Mouse (Mus musculus): Measurements from ENCODE around the gene Morn1. TPM values are rescaled to one million over a fixed set of nuclear protein-coding genes. Genes with fewer than 3 reads are reported as not detected.
A peak's percentile ranks its signal among the peaks of the same experiment; 100 is the strongest.

The Morn1 gene
- polyA plus RNA-seq, 2 experiments, result 4.7 to 7.9 TPM

DNA sequence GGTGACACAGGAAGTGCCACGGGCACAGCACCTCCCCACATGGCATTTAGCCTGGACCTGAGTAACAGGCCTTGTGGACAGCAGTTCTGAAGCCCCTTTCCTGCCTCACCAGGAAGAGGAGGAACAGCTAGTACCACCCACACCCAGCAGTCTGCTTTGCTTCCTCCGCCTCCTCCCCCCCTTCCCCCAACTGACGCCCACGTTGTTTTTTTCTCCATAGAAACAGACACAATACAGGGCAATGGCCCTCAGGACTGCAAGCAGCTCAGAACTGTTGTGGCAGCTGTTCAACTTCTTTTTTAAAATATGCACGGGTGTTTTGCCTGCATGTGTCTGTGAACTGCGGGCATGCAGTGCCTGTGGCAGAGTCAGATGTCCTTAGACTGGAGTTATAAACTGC, 91.9 kb downstream of the Morn1 start:
- no peak overlapping the region for H3K4me3 ChIP-seq (replicated peaks; ENCODE audit: low read length)
- H3K4me2 ChIP-seq (replicated peaks; ENCODE audit: low read depth, low read length, severe bottlenecking), result peak overlapping the region; percentile 27
- H3K4me1 ChIP-seq (ENCODE audit: control insufficient read depth, insufficient read depth, low read length), result peaks cover 68% of the 10 kb centered on the region
- no peak for TF ChIP-seq POLR2A (IDR thresholded peaks at IDR 0.05; ENCODE audit: borderline replicate concordance, extremely low read depth, insufficient read depth, insufficient read length)
- DNase-seq (ENCODE audit: low spot score), result peak; percentile 68
- no peaks in the 10 kb centered on the region for H3K36me3 ChIP-seq (ENCODE audit: control insufficient read depth, insufficient read depth, low read length)
- no peaks in the 10 kb centered on the region for H3K27me3 ChIP-seq (ENCODE audit: control insufficient read depth, insufficient read depth, low read length)
- H3K9me3 ChIP-seq (ENCODE audit: control insufficient read depth, low read length), result no peaks in the 10 kb centered on the region
- 6% methylated on average over 6 of the region's 6 CpGs for WGBS
- H3K9ac ChIP-seq (ENCODE audit: low read depth, low read length, severe bottlenecking), result peak overlapping the region; percentile 25; the same call in 1 of the 2 replicates
- peak overlapping the region; percentile 86 for H3K27ac ChIP-seq (replicated peaks; ENCODE audit: low read depth, low read length)
- peak; percentile 51 for ATAC-seq (ENCODE audit: low FRiP score, low read depth)

DNA sequence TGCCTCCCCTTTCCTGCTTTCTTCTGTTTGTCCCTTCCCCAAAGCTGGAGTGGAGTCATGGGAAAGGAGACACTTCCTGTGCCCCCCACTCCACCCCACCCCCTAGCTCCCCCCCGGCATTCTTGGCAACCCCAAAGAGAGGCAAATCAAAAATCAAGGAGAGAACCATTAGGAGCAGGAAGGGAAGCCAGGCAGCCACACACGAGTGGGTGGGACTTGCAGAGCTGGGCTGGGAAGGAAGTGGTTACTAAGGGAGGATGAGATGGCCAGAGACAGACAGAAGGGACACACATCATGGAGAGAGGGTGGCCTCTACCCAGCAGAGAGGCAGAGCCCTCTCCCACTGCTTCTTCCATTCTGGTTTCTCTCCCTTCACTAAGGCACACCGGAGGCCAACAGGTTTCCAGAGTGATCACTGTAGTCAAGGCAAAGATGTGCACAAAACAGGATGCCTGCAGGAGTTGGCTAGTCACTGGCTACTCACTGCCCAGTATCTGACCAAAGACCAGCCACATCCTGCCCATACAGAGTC, 92.7 kb downstream of the Morn1 start:
- Histone ChIP-seq H3K27me3 (ENCODE audit: control insufficient read depth, insufficient read depth, low read length) (no peaks in the 10 kb centered on the region), H3K36me3 (ENCODE audit: control insufficient read depth, insufficient read depth, low read length) (no peaks in the 10 kb centered on the region), H3K9me3 (ENCODE audit: control insufficient read depth, low read length) (no peaks in the 10 kb centered on the region), H3K27ac (replicated peaks; ENCODE audit: low read depth, low read length) (peak overlapping the region; percentile 86), H3K4me1 (ENCODE audit: control insufficient read depth, insufficient read depth, low read length) (peaks cover 68% of the 10 kb centered on the region), H3K4me2 (replicated peaks; ENCODE audit: low read depth, low read length, severe bottlenecking) (peak overlapping the region; percentile 27), H3K4me3 (replicated peaks; ENCODE audit: low read length) (no peak overlapping the region), H3K9ac (ENCODE audit: low read depth, low read length, severe bottlenecking) (peak overlapping the region; percentile 25; the same call in 1 of the 2 replicates)
- no peak for TF ChIP-seq POLR2A (IDR thresholded peaks at IDR 0.05; ENCODE audit: borderline replicate concordance, extremely low read depth, insufficient read depth, insufficient read length)
- DNase-seq (ENCODE audit: low spot score) (no peak), ATAC-seq (ENCODE audit: low FRiP score, low read depth) (no peak)
- 31% methylated on average over 3 of the region's 3 CpGs for WGBS

DNA sequence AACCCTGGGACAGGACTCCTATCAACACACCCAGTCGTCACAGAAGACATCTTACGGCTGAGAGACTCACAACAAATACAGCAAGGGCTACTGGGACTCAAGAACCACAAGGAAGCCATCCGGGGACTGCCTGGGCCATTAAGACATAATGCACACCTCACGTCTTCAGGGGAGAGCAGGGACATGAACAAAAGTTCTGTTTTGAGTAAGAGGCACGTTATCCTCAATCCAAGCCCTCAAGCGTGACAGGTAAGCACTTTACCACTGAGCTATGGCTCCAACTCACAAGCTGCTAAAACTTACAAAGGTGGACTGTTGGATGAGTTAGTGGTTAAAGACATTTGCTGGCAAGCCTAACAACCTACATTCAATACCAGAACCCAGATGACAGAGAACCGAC, 96.8 kb downstream of the Morn1 start:
- ATAC-seq (ENCODE audit: low FRiP score, low read depth) (no peak), DNase-seq (ENCODE audit: low spot score) (no peak)
- Histone ChIP-seq H3K4me1 (ENCODE audit: control insufficient read depth, insufficient read depth, low read length) (peaks cover 61% of the 10 kb centered on the region), H3K9me3 (ENCODE audit: control insufficient read depth, low read length) (no peaks in the 10 kb centered on the region), H3K4me2 (replicated peaks; ENCODE audit: low read depth, low read length, severe bottlenecking) (no peak overlapping the region), H3K27me3 (ENCODE audit: control insufficient read depth, insufficient read depth, low read length) (no peaks in the 10 kb centered on the region), H3K36me3 (ENCODE audit: control insufficient read depth, insufficient read depth, low read length) (no peaks in the 10 kb centered on the region), H3K27ac (replicated peaks; ENCODE audit: low read depth, low read length) (no peak overlapping the region), H3K9ac (ENCODE audit: low read depth, low read length, severe bottlenecking) (no peak overlapping the region), H3K4me3 (replicated peaks; ENCODE audit: low read length) (no peak overlapping the region)
- no peak for TF ChIP-seq POLR2A (IDR thresholded peaks at IDR 0.05; ENCODE audit: borderline replicate concordance, extremely low read depth, insufficient read depth, insufficient read length)
- 78% methylated on average over 7 of the region's 7 CpGs for WGBS

DNA sequence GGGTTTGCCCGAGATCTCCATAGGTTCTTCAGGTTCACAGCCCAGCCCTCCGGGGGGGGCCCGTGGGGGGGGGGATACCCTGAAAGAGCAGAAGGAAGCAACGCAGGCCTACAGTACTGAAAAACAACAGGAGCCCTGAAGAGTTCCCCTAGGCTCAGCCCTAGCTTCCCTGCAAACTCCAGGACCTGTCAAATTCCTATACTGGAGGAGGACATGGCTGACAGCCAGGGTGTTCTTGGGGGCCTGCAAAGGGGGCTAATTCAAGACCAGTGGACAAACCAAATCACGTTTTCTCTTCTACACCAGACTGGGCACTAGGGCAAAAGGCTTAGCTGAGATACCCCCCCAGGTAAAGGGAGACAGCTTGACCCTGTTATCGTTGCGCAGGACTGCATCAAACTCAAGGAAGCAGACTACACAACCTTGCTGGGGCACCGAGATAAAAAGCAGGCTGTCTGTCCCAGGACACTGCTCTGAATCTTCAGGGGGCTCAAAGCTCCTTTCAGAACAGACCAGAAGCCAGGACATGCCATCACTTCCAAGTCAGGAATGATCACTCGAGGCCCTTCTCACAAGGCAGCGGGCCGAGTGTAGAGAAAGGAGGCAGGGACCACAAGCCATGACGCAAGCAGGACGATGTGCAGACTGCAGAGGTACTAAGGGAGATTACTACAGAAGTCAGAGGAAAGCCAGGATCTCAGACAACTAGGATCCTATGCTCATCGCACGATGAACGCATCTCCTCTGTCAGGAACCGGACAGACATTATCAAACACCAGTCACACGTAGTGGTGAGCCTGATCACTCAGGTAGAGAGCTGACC, 98.1 kb downstream of the Morn1 start:
- peak overlapping the region; percentile 6; the same call in 1 of the 2 replicates for H3K4me2 ChIP-seq (replicated peaks; ENCODE audit: low read depth, low read length, severe bottlenecking)
- no peaks in the 10 kb centered on the region; the same call in 1 of the 2 replicates for H3K36me3 ChIP-seq (ENCODE audit: control insufficient read depth, insufficient read depth, low read length)
- H3K27me3 ChIP-seq (ENCODE audit: control insufficient read depth, insufficient read depth, low read length), result no peaks in the 10 kb centered on the region
- H3K9ac ChIP-seq (ENCODE audit: low read depth, low read length, severe bottlenecking), result peak overlapping the region; percentile 31; the same call in 1 of the 2 replicates
- H3K4me1 ChIP-seq (ENCODE audit: control insufficient read depth, insufficient read depth, low read length), result peaks cover 61% of the 10 kb centered on the region
- 73% methylated on average over 18 of the region's 18 CpGs for WGBS
- peak overlapping the region; percentile 20; the same call in 1 of the 2 replicates for H3K27ac ChIP-seq (replicated peaks; ENCODE audit: low read depth, low read length)
- ATAC-seq (ENCODE audit: low FRiP score, low read depth) (no peak; the same call in 1 of the 2 replicates), DNase-seq (ENCODE audit: low spot score) (no peak)
- TF ChIP-seq POLR2A (IDR thresholded peaks at IDR 0.05; ENCODE audit: borderline replicate concordance, extremely low read depth, insufficient read depth, insufficient read length), result no peak
- H3K4me3 ChIP-seq (replicated peaks; ENCODE audit: low read length), result no peak overlapping the region
- no peaks in the 10 kb centered on the region for H3K9me3 ChIP-seq (ENCODE audit: control insufficient read depth, low read length)

DNA sequence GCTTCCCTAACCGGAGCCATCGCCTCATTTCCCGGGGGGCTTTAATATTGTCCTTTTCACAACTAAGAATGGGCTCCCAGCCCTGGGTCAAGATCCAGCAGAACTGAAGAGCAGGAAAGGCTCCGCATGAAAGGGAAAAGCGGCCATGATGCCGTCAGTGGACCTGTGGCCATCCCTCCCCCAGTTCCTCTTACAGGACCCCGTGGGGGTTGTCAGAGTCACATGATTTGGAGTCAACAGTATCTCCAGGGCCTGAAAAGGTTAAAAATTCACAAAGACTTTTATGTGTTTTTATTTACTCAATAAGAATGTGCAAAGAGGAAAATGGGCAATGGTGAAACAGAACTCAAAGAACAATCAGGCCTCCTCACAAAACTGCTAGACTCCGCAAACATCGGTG, 99.5 kb downstream of the Morn1 start:
- H3K27me3 ChIP-seq (ENCODE audit: control insufficient read depth, insufficient read depth, low read length), result no peaks in the 10 kb centered on the region
- 89% methylated on average over 9 of the region's 9 CpGs for WGBS
- H3K4me1 ChIP-seq (ENCODE audit: control insufficient read depth, insufficient read depth, low read length), result peaks cover 71% of the 10 kb centered on the region

More for the DNA sequence above, 99.5 kb downstream of the Morn1 start:
- no peaks in the 10 kb centered on the region; the same call in 1 of the 2 replicates for H3K36me3 ChIP-seq (ENCODE audit: control insufficient read depth, insufficient read depth, low read length)
- DNase-seq (ENCODE audit: low spot score), result no peak
- no peak overlapping the region for H3K4me3 ChIP-seq (replicated peaks; ENCODE audit: low read length)
- H3K9ac ChIP-seq (ENCODE audit: low read depth, low read length, severe bottlenecking), result no peak overlapping the region
- H3K27ac ChIP-seq (replicated peaks; ENCODE audit: low read depth, low read length), result no peak overlapping the region
- no peak for ATAC-seq (ENCODE audit: low FRiP score, low read depth)
- no peak for TF ChIP-seq POLR2A (IDR thresholded peaks at IDR 0.05; ENCODE audit: borderline replicate concordance, extremely low read depth, insufficient read depth, insufficient read length)
- no peak overlapping the region for H3K4me2 ChIP-seq (replicated peaks; ENCODE audit: low read depth, low read length, severe bottlenecking)
- H3K9me3 ChIP-seq (ENCODE audit: control insufficient read depth, low read length), result no peaks in the 10 kb centered on the region
